Mouse (Mus musculus): ENCODE measurements around the gene Man2a2. TPM values are rescaled to one million over a fixed set of nuclear protein-coding genes. Genes with fewer than 3 reads are reported as not detected.

The Man2a2 gene
- total RNA-seq, 1 experiment: 14.6 TPM

DNA sequence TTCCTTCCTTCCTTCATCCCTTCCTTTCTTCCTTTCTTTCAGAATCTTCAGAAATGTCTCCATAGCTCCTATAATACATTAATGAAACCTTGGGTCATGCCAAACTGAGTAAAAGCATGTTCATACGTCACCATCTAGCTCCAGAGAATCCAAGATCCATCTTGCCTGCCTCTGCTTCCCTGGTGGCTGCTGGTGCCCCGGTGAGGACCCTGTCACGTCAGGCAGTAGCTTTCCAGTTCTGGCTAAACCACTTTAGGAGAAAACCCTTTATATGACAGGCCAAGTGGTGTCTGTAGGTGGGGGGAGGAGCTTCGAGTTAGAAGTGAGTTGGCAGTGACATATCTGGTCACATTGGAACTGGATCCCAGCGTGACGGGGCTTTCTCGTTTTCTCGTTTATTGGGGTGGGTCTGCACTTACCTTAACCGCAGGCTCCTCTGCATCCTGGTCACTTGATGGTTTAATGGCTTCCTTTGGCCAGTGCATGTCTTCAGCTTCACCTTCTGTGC, 34.1 kb upstream of the Man2a2 start, which contains the start of gene Furin:
Furin (minus strand) TSS at position 249 of the 508 bp plus-strand sequence.
- TF ChIP-seq HCFC1 (IDR thresholded peaks at IDR 0.05; ENCODE audit: borderline replicate concordance, insufficient read depth, low read length): no peak
- no peak for TF ChIP-seq ZNF384 (IDR thresholded peaks at IDR 0.05; ENCODE audit: low read depth, low read length)
- no peak for TF ChIP-seq CHD2 (IDR thresholded peaks at IDR 0.05; ENCODE audit: low read depth, low read length)
- H3K9me3 ChIP-seq (ENCODE audit: control insufficient read depth, insufficient read depth, low read depth, low read length): no peaks in the 10 kb centered on the region
- H3K9ac ChIP-seq (ENCODE audit: insufficient read depth, low read depth, low read length, poor library complexity, severe bottlenecking): no peak within 1 kb of the TSS
- no peaks in the 10 kb centered on the region for H3K36me3 ChIP-seq (ENCODE audit: control insufficient read depth, insufficient read depth, low read length, poor library complexity, severe bottlenecking)
- no peak within 1 kb of the TSS for H3K27ac ChIP-seq (ENCODE audit: insufficient read depth, low read depth, low read length, poor library complexity, severe bottlenecking)
- H3K4me1 ChIP-seq (ENCODE audit: control insufficient read depth in 2 of 2, insufficient read depth in 2 of 2, low read length in 2 of 2, poor library complexity in 1 of 2): no peaks in the 10 kb centered on the region; a peak in 2 of 4 replicates
- no peak for DNase-seq (ENCODE audit: low read depth, low spot score)
- in situ Hi-C loops (cut with MboI; ENCODE audit: low sequenced_read_pairs in 2 of 2, unreplicated experiment in 2 of 2): no loop called here
- H3K4me3 ChIP-seq (ENCODE audit: insufficient read depth in 1 of 2, low read depth in 1 of 2, low read length in 2 of 2, poor library complexity in 1 of 2, severe bottlenecking in 1 of 2): no peak within 1 kb of the TSS

GRCm38 (mm10) chr7:80404101-80404894, 33.1 kb upstream of the Man2a2 start:
- Histone ChIP-seq H3K9me3 (ENCODE audit: control insufficient read depth, insufficient read depth, low read depth, low read length) (no peaks in the 10 kb centered on the region), H3K4me3 (ENCODE audit: insufficient read depth in 1 of 2, low read depth in 1 of 2, low read length in 2 of 2, poor library complexity in 1 of 2, severe bottlenecking in 1 of 2) (no peak overlapping the region), H3K9ac (ENCODE audit: insufficient read depth, low read depth, low read length, poor library complexity, severe bottlenecking) (no peak overlapping the region), H3K36me3 (ENCODE audit: control insufficient read depth, insufficient read depth, low read length, poor library complexity, severe bottlenecking) (no peaks in the 10 kb centered on the region), H3K4me1 (ENCODE audit: control insufficient read depth in 2 of 2, insufficient read depth in 2 of 2, low read length in 2 of 2, poor library complexity in 1 of 2) (peaks cover 0 to 2% of the 10 kb centered on the region in 2 experiments; a peak in 2 of 4 replicates), H3K27ac (ENCODE audit: insufficient read depth, low read depth, low read length, poor library complexity, severe bottlenecking) (no peak overlapping the region)
- in situ Hi-C loops (cut with MboI; ENCODE audit: low sequenced_read_pairs in 2 of 2, unreplicated experiment in 2 of 2): no loop called here
- DNase-seq (ENCODE audit: low read depth, low spot score): no peak
- TF ChIP-seq ZNF384 (IDR thresholded peaks at IDR 0.05; ENCODE audit: low read depth, low read length) (no peak), MAFK (IDR thresholded peaks at IDR 0.05; ENCODE audit: insufficient read depth, low read depth, low read length) (no peak), ZC3H11A (IDR thresholded peaks at IDR 0.05; ENCODE audit: borderline replicate concordance, low read depth, low read length) (no peak), HCFC1 (IDR thresholded peaks at IDR 0.05; ENCODE audit: borderline replicate concordance, insufficient read depth, low read length) (no peak), CHD2 (IDR thresholded peaks at IDR 0.05; ENCODE audit: low read depth, low read length) (no peak)

DNA sequence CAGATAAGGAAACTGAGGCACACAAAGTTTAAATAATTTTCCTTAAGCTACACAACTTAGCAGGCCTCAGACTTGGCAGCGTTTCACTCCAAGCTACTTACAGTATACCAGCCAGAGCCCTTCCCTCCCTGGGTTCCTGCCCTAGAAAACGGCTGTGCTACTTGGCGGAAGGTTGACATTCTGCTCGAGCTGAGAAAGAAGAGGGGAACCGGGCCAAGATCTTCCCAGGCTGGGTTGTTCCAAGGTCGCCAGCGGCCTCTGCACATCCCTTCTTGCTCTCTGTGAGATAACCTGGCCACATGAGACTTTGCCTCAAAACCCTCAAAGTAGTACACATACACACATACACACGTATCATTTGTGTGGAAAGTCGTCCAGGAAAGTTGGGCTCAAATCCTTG, 32.4 kb upstream of the Man2a2 start:
- H3K9me3 ChIP-seq (ENCODE audit: control insufficient read depth, insufficient read depth, low read depth, low read length): no peaks in the 10 kb centered on the region
- H3K4me1 ChIP-seq (ENCODE audit: control insufficient read depth in 2 of 2, insufficient read depth in 2 of 2, low read length in 2 of 2, poor library complexity in 1 of 2): peaks cover 0 to 2% of the 10 kb centered on the region in 2 experiments; a peak in 2 of 4 replicates
- no peak for TF ChIP-seq MAFK (IDR thresholded peaks at IDR 0.05; ENCODE audit: insufficient read depth, low read depth, low read length)
- TF ChIP-seq HCFC1 (IDR thresholded peaks at IDR 0.05; ENCODE audit: borderline replicate concordance, insufficient read depth, low read length): no peak
- no peak for TF ChIP-seq CHD2 (IDR thresholded peaks at IDR 0.05; ENCODE audit: low read depth, low read length)
- no peak for TF ChIP-seq ZC3H11A (IDR thresholded peaks at IDR 0.05; ENCODE audit: borderline replicate concordance, low read depth, low read length)
- TF ChIP-seq ZNF384 (IDR thresholded peaks at IDR 0.05; ENCODE audit: low read depth, low read length): no peak
- in situ Hi-C loops (cut with MboI; ENCODE audit: low sequenced_read_pairs in 2 of 2, unreplicated experiment in 2 of 2): no loop called here
- no peak overlapping the region for H3K27ac ChIP-seq (ENCODE audit: insufficient read depth, low read depth, low read length, poor library complexity, severe bottlenecking)
- DNase-seq (ENCODE audit: low read depth, low spot score): no peak
- H3K36me3 ChIP-seq (ENCODE audit: control insufficient read depth, insufficient read depth, low read length, poor library complexity, severe bottlenecking): no peaks in the 10 kb centered on the region
- no peak overlapping the region for H3K9ac ChIP-seq (ENCODE audit: insufficient read depth, low read depth, low read length, poor library complexity, severe bottlenecking)
- peak overlapping the region in 1 of 2 experiments; percentile 63; a peak in 2 of 4 replicates for H3K4me3 ChIP-seq (ENCODE audit: insufficient read depth in 1 of 2, low read depth in 1 of 2, low read length in 2 of 2, poor library complexity in 1 of 2, severe bottlenecking in 1 of 2)

- Histone ChIP-seq H3K36me3 (ENCODE audit: control insufficient read depth, insufficient read depth, low read length, poor library complexity, severe bottlenecking) (no peaks in the 10 kb centered on the region), H3K4me3 (ENCODE audit: insufficient read depth in 1 of 2, low read depth in 1 of 2, low read length in 2 of 2, poor library complexity in 1 of 2, severe bottlenecking in 1 of 2) (peak overlapping the region; percentile 82 to 87), H3K9ac (ENCODE audit: insufficient read depth, low read depth, low read length, poor library complexity, severe bottlenecking) (peak overlapping the region; percentile 79), H3K9me3 (ENCODE audit: control insufficient read depth, insufficient read depth, low read depth, low read length) (no peaks in the 10 kb centered on the region), H3K4me1 (ENCODE audit: control insufficient read depth in 2 of 2, insufficient read depth in 2 of 2, low read length in 2 of 2, poor library complexity in 1 of 2) (peaks cover 0 to 2% of the 10 kb centered on the region in 2 experiments; a peak in 2 of 4 replicates), H3K27ac (ENCODE audit: insufficient read depth, low read depth, low read length, poor library complexity, severe bottlenecking) (no peak overlapping the region)
- TF ChIP-seq ZC3H11A (IDR thresholded peaks at IDR 0.05; ENCODE audit: borderline replicate concordance, low read depth, low read length) (no peak), HCFC1 (IDR thresholded peaks at IDR 0.05; ENCODE audit: borderline replicate concordance, insufficient read depth, low read length) (no peak), ZNF384 (IDR thresholded peaks at IDR 0.05; ENCODE audit: low read depth, low read length) (no peak), CHD2 (IDR thresholded peaks at IDR 0.05; ENCODE audit: low read depth, low read length) (no peak), MAFK (IDR thresholded peaks at IDR 0.05; ENCODE audit: insufficient read depth, low read depth, low read length) (no peak)
- DNase-seq (ENCODE audit: low read depth, low spot score): no peak
- in situ Hi-C loops (cut with MboI; ENCODE audit: low sequenced_read_pairs in 2 of 2, unreplicated experiment in 2 of 2): no loop called here
These were observed 31.6 kb upstream of the Man2a2 start for GRCm38 (mm10) chr7:80402651-80403321.

Data from ES-E14 (cell line).